Mouse (Mus musculus): ENCODE results near the gene Miip. TPM values are rescaled to one million over a fixed set of nuclear protein-coding genes. Genes with fewer than 3 reads are reported as not detected.

The Miip gene
- polyA plus RNA-seq, 1 experiment from 2014 or later: 24.1 TPM

GRCm38 (mm10) chr4:147895815-147896330 is 27.3 kb upstream of the Miip start:
- 71% methylated on average over 4 of the region's 4 CpGs for WGBS
- ATAC-seq (replicated peaks; ENCODE audit: insufficient number of reproducible peaks, insufficient read depth, low FRiP score, low read depth): no peak
- peaks cover 53% of the 10 kb centered on the region for H3K4me1 ChIP-seq (replicated peaks)
- peak overlapping the region; percentile 31; the same call in 1 of the 2 replicates for H3K9ac ChIP-seq
- H3K4me3 ChIP-seq: no peak overlapping the region
- H3K27ac ChIP-seq: peak overlapping the region; percentile 96
- H3K27me3 ChIP-seq: no peaks in the 10 kb centered on the region
- H3K4me2 ChIP-seq: no peak overlapping the region
- H3K9me3 ChIP-seq (replicated peaks): no peaks in the 10 kb centered on the region
- peaks cover 64% of the 10 kb centered on the region for H3K36me3 ChIP-seq

DNA sequence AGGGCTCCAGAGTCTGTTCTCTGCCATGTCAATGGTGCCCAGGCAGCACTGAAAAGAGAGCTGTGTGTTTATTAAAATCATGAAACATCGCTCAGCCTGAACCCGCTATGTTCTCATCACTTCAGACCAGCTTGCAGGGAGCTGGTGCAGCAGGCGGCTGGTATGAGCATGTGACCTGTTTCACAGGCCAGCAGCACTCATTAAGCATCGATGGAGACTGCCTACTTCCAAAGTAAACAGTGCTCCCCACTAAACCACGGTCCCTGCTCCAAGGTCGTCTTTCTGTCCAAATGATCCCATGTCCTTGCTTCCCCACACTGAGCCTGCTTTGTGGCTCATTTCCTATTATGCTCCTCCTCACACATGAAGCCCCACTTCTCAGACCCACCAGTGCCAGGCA is 21.7 kb upstream of the Miip start:
- Histone ChIP-seq H3K27ac (0 out of 2 replicates have a peak overlapping the region, but pooled peaks have one; percentile 38), H3K4me3 (no peak overlapping the region), H3K27me3 (no peaks in the 10 kb centered on the region), H3K9ac (no peak overlapping the region), H3K36me3 (peaks cover 84% of the 10 kb centered on the region), H3K9me3 (replicated peaks) (no peaks in the 10 kb centered on the region), H3K4me1 (replicated peaks) (peaks cover 9% of the 10 kb centered on the region), H3K4me2 (no peak overlapping the region)
- 67% methylated on average over 6 of the region's 6 CpGs for WGBS
- ATAC-seq (replicated peaks; ENCODE audit: insufficient number of reproducible peaks, insufficient read depth, low FRiP score, low read depth): no peak; the same call in 1 of the 2 replicates

- no peak overlapping the region for H3K9ac ChIP-seq
- peaks cover 88% of the 10 kb centered on the region for H3K36me3 ChIP-seq
- WGBS: 90% methylated on average over 4 of the region's 4 CpGs
- no peak overlapping the region for H3K27ac ChIP-seq
- no peak overlapping the region for H3K4me2 ChIP-seq
- no peaks in the 10 kb centered on the region for H3K9me3 ChIP-seq (replicated peaks)
- no peak overlapping the region for H3K4me3 ChIP-seq
- H3K27me3 ChIP-seq: no peaks in the 10 kb centered on the region
- no peak for ATAC-seq (replicated peaks; ENCODE audit: insufficient number of reproducible peaks, insufficient read depth, low FRiP score, low read depth)
- H3K4me1 ChIP-seq (replicated peaks): peaks cover 8% of the 10 kb centered on the region
Observed at GRCm38 (mm10) chr4:147888237-147888636, 19.6 kb upstream of the Miip start.

- H3K4me2 ChIP-seq: no peak overlapping the region
- H3K4me3 ChIP-seq: no peak overlapping the region
- H3K9ac ChIP-seq: no peak overlapping the region
- ATAC-seq (replicated peaks; ENCODE audit: insufficient number of reproducible peaks, insufficient read depth, low FRiP score, low read depth): no peak
- H3K27me3 ChIP-seq: no peaks in the 10 kb centered on the region
- H3K27ac ChIP-seq: no peak overlapping the region
- no peaks in the 10 kb centered on the region for H3K9me3 ChIP-seq (replicated peaks)
- H3K36me3 ChIP-seq: peaks cover 92% of the 10 kb centered on the region
- WGBS: 93% methylated on average over 7 of the region's 7 CpGs
- peaks cover 8% of the 10 kb centered on the region for H3K4me1 ChIP-seq (replicated peaks)
Observed at GRCm38 (mm10) chr4:147887277-147887676, 18.7 kb upstream of the Miip start.

DNA sequence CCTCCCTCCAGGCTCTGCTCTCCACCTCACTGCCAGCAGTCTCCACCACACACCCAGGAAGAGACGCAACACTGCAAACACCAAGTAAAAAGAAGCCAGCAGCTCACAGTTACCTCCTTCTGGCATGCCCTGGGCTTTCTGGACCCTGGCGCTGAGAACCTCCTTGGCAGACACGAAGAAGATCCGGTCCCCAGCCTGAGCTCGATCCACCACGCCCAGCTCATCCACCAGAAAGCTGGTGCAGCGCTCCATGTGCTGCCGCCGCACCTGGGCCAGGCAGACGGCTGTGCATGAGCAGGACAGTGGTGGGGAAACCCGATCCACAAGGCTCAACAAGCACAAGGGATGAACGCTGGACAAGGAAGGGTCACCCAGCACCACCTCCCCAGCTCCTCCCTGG is 17.5 kb upstream of the Miip start:
- 91% methylated on average over 12 of the region's 12 CpGs for WGBS
- Histone ChIP-seq H3K4me1 (replicated peaks) (peaks cover 8% of the 10 kb centered on the region), H3K36me3 (peaks cover 93% of the 10 kb centered on the region), H3K9me3 (replicated peaks) (no peaks in the 10 kb centered on the region), H3K9ac (no peak overlapping the region), H3K4me2 (no peak overlapping the region), H3K27ac (no peak overlapping the region), H3K27me3 (no peaks in the 10 kb centered on the region), H3K4me3 (no peak overlapping the region)
- ATAC-seq (replicated peaks; ENCODE audit: insufficient number of reproducible peaks, insufficient read depth, low FRiP score, low read depth): no peak

DNA sequence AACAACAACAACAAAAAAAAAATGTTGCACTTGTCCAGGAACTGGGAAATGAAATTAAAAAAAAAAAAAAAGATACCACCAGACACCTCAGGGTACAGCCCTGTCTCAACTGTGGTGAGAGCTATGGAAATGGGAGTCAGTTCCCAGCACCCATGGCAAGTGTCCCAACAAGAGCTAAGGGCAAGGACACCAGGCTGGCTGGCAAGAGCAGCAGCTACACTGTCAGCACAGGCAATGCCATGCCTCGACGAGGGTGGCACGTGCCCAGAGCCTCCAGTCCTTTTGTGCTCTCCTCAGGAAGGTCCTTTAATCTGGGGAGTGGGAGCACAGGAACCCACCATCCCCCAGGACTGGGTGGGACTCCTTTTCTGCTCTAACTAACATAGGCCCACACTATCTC is 15.5 kb upstream of the Miip start:
- ATAC-seq (replicated peaks; ENCODE audit: insufficient number of reproducible peaks, insufficient read depth, low FRiP score, low read depth): no peak
- Histone ChIP-seq H3K27me3 (no peaks in the 10 kb centered on the region), H3K36me3 (peaks cover 95% of the 10 kb centered on the region), H3K27ac (no peak overlapping the region), H3K9ac (no peak overlapping the region), H3K4me1 (replicated peaks) (peaks cover 5% of the 10 kb centered on the region), H3K9me3 (replicated peaks) (no peaks in the 10 kb centered on the region), H3K4me2 (no peak overlapping the region), H3K4me3 (no peak overlapping the region)
- 93% methylated on average over 3 of the region's 3 CpGs for WGBS

- Histone ChIP-seq H3K9ac (no peak overlapping the region), H3K27ac (no peak overlapping the region), H3K4me3 (no peak overlapping the region), H3K27me3 (no peaks in the 10 kb centered on the region), H3K36me3 (peaks cover 95% of the 10 kb centered on the region), H3K4me1 (replicated peaks) (peaks cover 5% of the 10 kb centered on the region), H3K4me2 (no peak overlapping the region), H3K9me3 (replicated peaks) (no peaks in the 10 kb centered on the region)
- ATAC-seq (replicated peaks; ENCODE audit: insufficient number of reproducible peaks, insufficient read depth, low FRiP score, low read depth): no peak
- 64% methylated on average over 6 of the region's 6 CpGs for WGBS
Observed at GRCm38 (mm10) chr4:147883041-147883440, 14.4 kb upstream of the Miip start.

- Histone ChIP-seq H3K27me3 (no peaks in the 10 kb centered on the region), H3K4me2 (no peak overlapping the region), H3K4me3 (no peak overlapping the region), H3K9me3 (replicated peaks) (no peaks in the 10 kb centered on the region), H3K9ac (no peak overlapping the region), H3K27ac (no peak overlapping the region), H3K36me3 (peaks cover 93% of the 10 kb centered on the region), H3K4me1 (replicated peaks) (peaks cover 5% of the 10 kb centered on the region)
- WGBS: 88% methylated on average over 7 of the region's 7 CpGs
- ATAC-seq (replicated peaks; ENCODE audit: insufficient number of reproducible peaks, insufficient read depth, low FRiP score, low read depth): no peak
Observed at GRCm38 (mm10) chr4:147881792-147882191, 13.2 kb upstream of the Miip start.

GRCm38 (mm10) chr4:147879865-147880264 is 11.2 kb upstream of the Miip start:
- Histone ChIP-seq H3K4me2 (no peak overlapping the region), H3K27ac (no peak overlapping the region), H3K4me1 (replicated peaks) (peaks cover 5% of the 10 kb centered on the region), H3K4me3 (no peak overlapping the region), H3K36me3 (peaks cover 93% of the 10 kb centered on the region), H3K9me3 (replicated peaks) (no peaks in the 10 kb centered on the region), H3K27me3 (no peaks in the 10 kb centered on the region), H3K9ac (no peak overlapping the region)
- ATAC-seq (replicated peaks; ENCODE audit: insufficient number of reproducible peaks, insufficient read depth, low FRiP score, low read depth): 0 out of 2 replicates have a peak, but pooled peaks have one; percentile 20
- WGBS: 41% methylated on average over 5 of the region's 5 CpGs

DNA sequence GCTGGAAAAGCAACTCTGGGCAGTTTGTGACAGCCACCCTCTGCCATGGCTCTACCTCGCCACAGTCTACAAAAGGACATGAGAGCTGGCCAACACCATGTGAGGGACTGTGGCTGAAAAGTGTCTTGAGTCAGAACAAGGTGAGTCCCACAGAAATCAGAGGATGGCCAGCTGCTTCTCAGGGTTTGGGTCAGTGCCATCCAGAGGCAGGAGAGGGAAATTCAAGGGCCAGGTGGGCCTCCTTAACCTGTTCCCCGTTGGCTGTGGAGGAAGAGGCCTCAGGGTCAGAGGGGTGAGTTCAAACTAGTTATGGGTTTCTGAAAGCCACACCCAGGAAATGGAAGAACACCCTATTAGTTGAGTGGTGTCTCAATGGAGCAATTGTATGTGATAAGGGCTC is 10.8 kb upstream of the Miip start:
- Histone ChIP-seq H3K4me2 (no peak overlapping the region), H3K4me1 (replicated peaks) (peaks cover 5% of the 10 kb centered on the region), H3K27me3 (no peaks in the 10 kb centered on the region), H3K9ac (no peak overlapping the region), H3K36me3 (peaks cover 93% of the 10 kb centered on the region), H3K9me3 (replicated peaks) (no peaks in the 10 kb centered on the region), H3K4me3 (no peak overlapping the region), H3K27ac (no peak overlapping the region)
- ATAC-seq (replicated peaks; ENCODE audit: insufficient number of reproducible peaks, insufficient read depth, low FRiP score, low read depth): 0 out of 2 replicates have a peak, but pooled peaks have one; percentile 6
- WGBS: 71% methylated on average over 2 of the region's 2 CpGs

DNA sequence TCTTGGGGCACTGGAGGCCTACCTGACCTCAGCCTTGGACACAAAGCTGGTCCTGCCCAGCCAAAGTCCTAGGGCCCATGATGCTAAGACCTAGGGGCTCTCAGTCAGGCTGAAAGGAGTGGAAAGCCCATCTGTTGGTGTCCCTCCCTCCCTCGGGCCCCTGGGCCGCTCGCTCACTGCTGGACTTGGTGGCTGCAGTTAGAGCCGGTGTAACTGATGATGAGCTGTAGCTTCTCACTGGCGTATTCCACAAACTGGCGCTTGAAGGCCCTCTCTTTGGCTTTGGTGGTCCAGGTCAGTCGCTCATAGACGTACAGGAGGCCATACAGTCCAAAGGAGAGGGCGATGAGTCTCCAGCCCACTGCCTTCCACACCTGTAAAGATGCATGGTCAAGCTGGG is 9.9 kb upstream of the Miip start:
- no peak overlapping the region for H3K4me3 ChIP-seq
- no peak overlapping the region for H3K9ac ChIP-seq
- peaks cover 94% of the 10 kb centered on the region for H3K36me3 ChIP-seq
- no peak for ATAC-seq (replicated peaks; ENCODE audit: insufficient number of reproducible peaks, insufficient read depth, low FRiP score, low read depth)
- H3K27ac ChIP-seq: no peak overlapping the region
- no peaks in the 10 kb centered on the region for H3K9me3 ChIP-seq (replicated peaks)
- H3K4me2 ChIP-seq: no peak overlapping the region
- H3K4me1 ChIP-seq (replicated peaks): peaks cover 5% of the 10 kb centered on the region
- WGBS: 95% methylated on average over 9 of the region's 9 CpGs
- no peaks in the 10 kb centered on the region for H3K27me3 ChIP-seq

GRCm38 (mm10) chr4:147875852-147876575 is 7.4 kb upstream of the Miip start:
- Histone ChIP-seq H3K4me3 (no peak overlapping the region), H3K36me3 (peaks cover 90% of the 10 kb centered on the region), H3K9me3 (replicated peaks) (no peaks in the 10 kb centered on the region), H3K4me1 (replicated peaks) (peaks cover 8% of the 10 kb centered on the region), H3K27me3 (no peaks in the 10 kb centered on the region), H3K9ac (no peak overlapping the region), H3K27ac (no peak overlapping the region), H3K4me2 (no peak overlapping the region)
- no peak for ATAC-seq (replicated peaks; ENCODE audit: insufficient number of reproducible peaks, insufficient read depth, low FRiP score, low read depth)
- WGBS: 78% methylated on average over 4 of the region's 4 CpGs

Data from heart, embryonic 15.5 days (tissue).